Mouse (Mus musculus): ENCODE measurements around the gene Tdrd1. TPM values are rescaled to one million over a fixed set of nuclear protein-coding genes. Genes with fewer than 3 reads are reported as not detected.

The Tdrd1 gene
- polyA plus RNA-seq, 1 experiment from 2014 or later = 0.31 TPM

- peaks cover 2% of the 10 kb centered on the region; the same call in 1 of the 2 replicates for H3K27me3 ChIP-seq
- H3K9me3 ChIP-seq (replicated peaks) = no peaks in the 10 kb centered on the region
- 65% methylated on average over 6 of the region's 6 CpGs for WGBS
- no peak for ATAC-seq (replicated peaks; ENCODE audit: insufficient number of reproducible peaks, insufficient read depth, low FRiP score, low read depth)
- H3K27ac ChIP-seq = no peak overlapping the region
- H3K36me3 ChIP-seq = no peaks in the 10 kb centered on the region
- no peak overlapping the region for H3K4me2 ChIP-seq
- no peak overlapping the region for H3K9ac ChIP-seq
- H3K4me1 ChIP-seq (replicated peaks) = no peaks in the 10 kb centered on the region
- H3K4me3 ChIP-seq = no peak overlapping the region
These were observed 89.1 kb downstream of the Tdrd1 start for GRCm38 (mm10) chr19:56915084-56915483.

Other genes starting within 250 kb of the Tdrd1 start
- gene Adrb1, start 104.0 kb upstream of the Tdrd1 start, polyA plus RNA-seq (2015; fragmentation: Nextera tagmentation; extraction: Ambion mirVana) = 4.0 and 4.7 TPM in 2 replicates
- 17.8 and 19.0 TPM in 2 replicates for gene Ccdc186, start 4.0 kb upstream of the Tdrd1 start, polyA plus RNA-seq (2015; fragmentation: Nextera tagmentation; extraction: Ambion mirVana)
- gene Vwa2, start 48.0 kb downstream of the Tdrd1 start, polyA plus RNA-seq (2015; fragmentation: Nextera tagmentation; extraction: Ambion mirVana) = 0.16 and 0.65 TPM in 2 replicates
- gene Afap1l2, start 182.0 kb downstream of the Tdrd1 start, polyA plus RNA-seq (2015; fragmentation: Nextera tagmentation; extraction: Ambion mirVana) = 2.6 and 5.4 TPM in 2 replicates

Measured in heart, embryonic 15.5 days (tissue).